Mouse (Mus musculus) liver, adult 10 weeks (tissue): Measurements from ENCODE around the gene Def6. TPM values are rescaled to one million over a fixed set of nuclear protein-coding genes. Genes with fewer than 3 reads are reported as not detected.

Experiments
- polyA plus RNA-seq: library from polyadenylated mRNA; stranded (reverse); fragments of 350-450 nt; fragmentation: Illumina TruSeq; extraction: RNeasy Lipid Tissue Mini Kit (QIAGEN cat#74804); gene quantifications from one replicate; pipeline ENCODE4 v1.2.3, GENCODE M21; 2014; ENCODE audit warnings: low read depth, low replicate concordance

Gene Def6
- not detected for polyA plus RNA-seq

GRCm38 (mm10) chr17:28207591-28208313 is at the start of gene Def6:
Gene Def6 (plus strand): TSS chr17:28207778.

DNA sequence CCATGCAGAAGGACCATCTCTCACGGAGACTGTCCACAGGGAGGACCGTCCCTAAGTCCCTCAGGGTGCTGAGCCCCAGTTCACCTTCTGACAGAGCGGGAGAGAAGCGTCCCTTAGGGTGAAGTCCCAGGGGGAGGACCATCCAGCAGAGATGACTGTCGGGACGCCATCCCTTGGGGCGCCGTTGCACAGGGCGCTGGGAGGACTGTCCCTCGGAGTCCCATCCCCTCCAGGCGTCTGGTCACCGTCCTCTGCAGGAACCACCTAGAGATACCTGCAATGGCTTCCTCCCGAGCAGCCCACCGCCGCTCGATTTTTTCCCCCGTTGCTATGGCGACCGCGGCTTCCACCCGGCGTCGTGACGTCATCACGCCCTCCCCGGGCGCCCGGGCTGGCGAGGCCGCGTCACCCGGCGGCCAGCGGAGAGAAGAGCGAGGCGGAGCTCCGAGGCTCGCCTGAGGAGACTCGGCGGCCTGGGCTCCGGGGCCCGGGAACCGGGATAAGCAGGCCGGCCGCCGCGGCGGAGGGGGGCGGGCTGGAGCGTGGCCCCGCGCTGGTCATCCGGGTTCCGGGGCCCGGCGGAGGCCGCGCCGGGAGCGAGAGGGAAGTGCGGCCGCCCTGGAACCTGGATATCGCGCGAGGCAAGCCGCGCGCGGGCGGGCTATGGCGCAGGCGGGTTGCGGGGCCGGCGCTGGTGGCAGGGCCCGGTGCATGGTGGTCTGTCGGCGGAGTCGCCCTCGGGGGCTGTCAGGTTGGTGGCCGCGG is 30.6 kb upstream of the Def6 start, which contains the start of gene Zfp523:
Gene Zfp523 (plus strand): TSS at position 355 of the 765 bp plus-strand sequence.

GRCm38 (mm10) chr17:28232475-28233060 is 25.0 kb downstream of the Def6 start, which contains the start of gene Ppard:
Gene Ppard (plus strand): TSS chr17:28232700.

Other genes with a start within 250 kb of the Def6 start
- gene Tcp11, start 127.1 kb upstream of the Def6 start, polyA plus RNA-seq, result not detected
- gene Scube3, start 65.6 kb upstream of the Def6 start, polyA plus RNA-seq, result not detected
- gene Zfp523, start 30.6 kb upstream of the Def6 start, polyA plus RNA-seq, result 0.72 TPM
- gene Ppard, start 24.9 kb downstream of the Def6 start, polyA plus RNA-seq, result 0.40 TPM
- gene Fance, start 105.7 kb downstream of the Def6 start, polyA plus RNA-seq, result not detected
- gene Rpl10a, start 120.7 kb downstream of the Def6 start, polyA plus RNA-seq, result 109 TPM
- 0.50 TPM for gene Tead3, start 143.0 kb downstream of the Def6 start, polyA plus RNA-seq
- gene Tulp1, start 157.4 kb downstream of the Def6 start, polyA plus RNA-seq, result not detected